Mouse (Mus musculus) CH12F3 (cell line): ENCODE measurements around the gene Pim1.
"Not testable (repeated sequence)": the region's sequence is repeated elsewhere in the genome, so short reads cannot be mapped to it uniquely, and the experiment has no call there.

Experiments
- in situ Hi-C: fragments of 300-500 bp; cut with MboI; formaldehyde crosslinking; loops from 2 replicates; pipeline ENCODE4 v1.14.3; 2020; ENCODE audit warnings: low sequenced_read_pairs

Pim1 gene

DNA sequence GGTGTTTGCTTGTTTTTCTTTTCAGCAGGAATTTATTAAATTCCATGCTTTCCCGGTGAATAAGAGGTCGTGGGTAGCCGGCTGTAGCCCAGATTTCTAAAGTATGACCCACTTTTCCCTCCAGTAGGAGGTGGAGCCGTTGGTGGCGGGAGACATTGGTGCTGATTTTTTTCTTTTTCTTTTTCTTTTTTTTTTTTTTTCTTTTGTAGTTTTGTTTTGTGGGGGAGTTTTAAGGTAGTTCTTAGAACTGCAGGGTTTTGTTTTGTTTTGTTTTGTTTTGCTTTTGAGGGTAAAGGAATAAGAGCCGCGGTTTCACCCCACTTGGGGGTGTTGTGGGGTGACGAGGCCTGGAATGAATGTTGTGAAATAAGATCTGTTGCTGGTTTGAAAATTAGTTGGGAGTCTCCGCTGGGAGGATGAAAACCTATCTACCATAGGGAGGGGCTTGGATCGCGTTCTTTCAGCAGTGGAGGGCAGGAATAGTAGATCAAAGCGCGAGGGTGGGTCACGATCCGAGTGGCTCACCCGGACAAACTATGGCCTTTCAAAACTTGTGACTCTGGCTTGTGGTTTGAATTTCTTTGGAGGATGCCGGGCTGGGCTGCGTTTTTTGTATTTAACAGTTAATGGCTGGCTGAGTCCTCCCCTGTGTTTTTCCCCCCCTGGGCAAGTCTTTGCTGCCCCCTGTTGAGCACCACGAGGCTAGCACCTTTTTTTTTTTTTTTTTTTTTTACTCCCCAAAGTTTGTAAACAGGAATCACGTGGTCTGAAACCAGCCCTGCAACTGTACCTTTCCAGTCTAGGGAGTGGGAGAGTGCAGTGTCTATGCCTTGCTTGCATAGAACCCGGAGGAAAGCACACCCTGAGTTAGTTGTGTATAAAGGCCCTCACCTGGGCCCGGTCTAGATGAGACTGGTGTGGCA is 2.0 kb downstream of the Pim1 start:
- in situ Hi-C loops, result loop anchor here (5.0 kb wide), 1 partner anchor 95 kb away; no protein-coding TSS in a partner anchor

GRCm38 (mm10) chr17:29493461-29493980 is 3.0 kb downstream of the Pim1 start:
- in situ Hi-C loops, result loop anchor here (5.0 kb wide), 1 partner anchor 96 kb away; no protein-coding TSS in a partner anchor

DNA sequence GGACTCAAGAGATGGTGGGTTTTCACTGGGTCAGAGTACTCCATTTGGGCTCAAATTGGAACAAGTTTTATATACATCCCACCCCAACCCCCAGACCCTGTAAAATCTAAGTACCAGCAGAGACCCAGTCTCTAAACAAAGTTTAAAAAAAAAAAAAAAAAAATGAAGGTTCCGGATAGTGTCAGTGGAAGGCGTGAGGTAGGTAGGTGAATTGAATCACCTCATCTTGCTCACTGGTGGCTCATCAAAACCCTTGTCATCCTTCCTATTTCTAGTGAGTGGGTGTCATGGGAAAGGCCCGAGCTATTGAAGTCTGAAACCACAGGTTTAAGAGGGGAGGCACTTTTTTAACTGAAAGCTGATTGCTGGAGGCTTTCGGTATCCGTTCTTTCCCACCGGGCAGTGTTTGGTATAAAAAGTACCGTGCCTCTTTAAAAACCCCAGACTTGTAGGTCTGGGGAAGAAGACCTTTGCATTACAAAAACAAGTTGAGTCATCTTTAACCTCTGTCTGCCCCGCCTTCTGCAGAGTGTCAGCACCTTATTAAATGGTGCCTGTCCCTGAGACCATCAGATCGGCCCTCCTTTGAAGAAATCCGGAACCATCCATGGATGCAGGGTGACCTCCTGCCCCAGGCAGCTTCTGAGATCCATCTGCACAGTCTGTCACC is 3.6 kb downstream of the Pim1 start:
- in situ Hi-C loops, result loop anchor here (5.0 kb wide), 1 partner anchor 97 kb away; no protein-coding TSS in a partner anchor

DNA sequence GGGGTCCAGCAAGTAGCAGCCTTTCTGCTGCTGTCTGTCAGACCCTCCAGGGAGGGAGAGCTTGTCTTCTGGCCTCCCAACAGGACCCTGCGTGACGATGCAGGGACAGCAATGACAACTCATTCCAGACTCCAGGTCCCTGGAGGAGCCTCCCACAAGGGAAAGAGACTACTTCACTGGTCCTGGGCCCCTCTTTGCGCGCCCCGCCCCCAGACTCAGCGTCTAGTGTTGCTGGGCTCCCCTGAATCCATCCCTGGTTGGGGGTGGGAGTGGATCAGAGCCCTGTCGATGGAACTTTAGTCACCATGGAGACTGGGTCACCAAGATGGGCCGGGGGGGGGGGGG is 4.2 kb downstream of the Pim1 start:
- in situ Hi-C loops, result loop anchor here (5.0 kb wide), 1 partner anchor 97 kb away; no protein-coding TSS in a partner anchor

- in situ Hi-C loops, result no loop called here
These were observed 5.9 kb downstream of the Pim1 start for GRCm38 (mm10) chr17:29496211-29497070.

GRCm38 (mm10) chr17:29497071-29497354 is 6.5 kb downstream of the Pim1 start:
- in situ Hi-C loops, result no loop called here

DNA sequence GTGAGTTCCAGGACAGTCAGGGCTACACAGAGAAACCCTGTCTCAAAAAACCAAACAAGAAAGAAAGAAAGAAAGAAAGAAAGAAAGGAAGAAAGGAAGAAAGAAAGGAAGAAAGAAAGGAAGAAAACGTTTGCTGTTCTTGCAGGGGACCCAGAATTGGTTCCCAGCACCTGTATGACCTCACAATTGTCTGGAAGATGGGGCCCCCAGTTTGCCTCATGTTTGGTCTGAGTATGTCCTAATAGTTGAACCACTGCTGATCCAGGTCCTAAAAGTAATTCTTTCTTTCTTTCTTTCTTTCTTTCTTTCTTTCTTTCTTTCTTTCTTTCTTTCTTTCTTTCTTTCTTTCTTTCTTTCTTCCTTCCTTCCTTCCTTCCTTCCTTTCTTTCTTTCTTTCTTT is 6.9 kb downstream of the Pim1 start:
- in situ Hi-C loops, result not testable (repeated sequence)

DNA sequence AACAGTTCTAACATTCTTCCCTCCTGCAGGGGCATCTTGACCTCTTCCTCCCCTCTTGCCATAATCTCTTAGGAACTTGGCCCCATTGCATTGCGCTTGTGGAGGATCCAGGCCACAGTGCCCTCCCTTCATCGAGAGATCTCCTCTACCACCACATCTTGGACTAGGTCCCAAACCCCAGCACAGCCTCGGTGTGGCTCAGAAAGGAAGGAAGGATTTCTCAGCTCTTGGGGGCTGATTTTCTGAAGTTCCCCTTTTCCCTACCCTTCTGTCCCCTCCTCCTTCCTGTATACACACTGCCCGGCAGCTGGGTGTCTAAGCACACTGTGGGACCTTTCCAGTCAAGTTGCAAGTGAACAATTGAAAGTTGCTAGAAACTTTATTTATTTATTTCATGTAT is 7.5 kb downstream of the Pim1 start:
- in situ Hi-C loops, result no loop called here

DNA sequence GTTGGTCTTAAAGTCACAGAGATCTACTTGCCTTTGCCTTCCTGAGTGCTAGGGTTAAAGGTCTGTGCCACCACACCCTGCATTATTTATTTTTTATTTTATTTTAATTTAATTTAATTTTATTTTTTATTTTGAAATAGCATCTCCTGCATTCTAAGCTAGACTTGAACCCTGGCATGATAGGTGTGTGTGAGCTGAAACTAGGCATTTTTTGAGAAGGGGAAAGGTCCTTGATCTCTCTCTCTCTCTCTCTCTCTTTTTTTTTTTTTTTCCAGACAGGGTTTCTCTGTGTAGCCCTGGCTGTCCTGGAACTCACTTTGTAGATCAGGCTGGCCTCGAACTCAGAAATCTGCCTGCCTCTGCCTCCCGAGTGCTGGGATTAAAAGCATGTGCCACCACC is 8.4 kb downstream of the Pim1 start:
- in situ Hi-C loops, result not testable (repeated sequence)

DNA sequence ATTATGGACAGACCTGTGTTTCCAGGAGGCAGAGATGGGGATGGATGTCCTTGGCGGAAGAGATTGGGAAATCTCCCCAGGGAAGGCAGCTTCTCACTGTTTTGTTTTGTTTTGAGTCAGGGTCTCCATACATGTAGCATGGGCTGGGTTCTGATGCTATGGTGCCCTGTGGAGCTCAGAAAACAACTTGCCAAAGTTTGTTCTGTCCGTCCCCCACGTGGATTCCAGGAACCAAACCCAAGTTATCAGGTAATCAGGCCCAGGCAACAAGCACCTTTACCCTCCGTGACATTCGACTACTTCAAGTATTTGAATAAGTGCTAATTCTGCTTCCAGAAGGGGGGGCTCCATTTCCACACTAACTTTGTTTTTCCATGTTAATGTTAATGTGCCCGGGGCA is 9.0 kb downstream of the Pim1 start:
- in situ Hi-C loops, result no loop called here

- in situ Hi-C loops, result no loop called here
These were observed 9.7 kb downstream of the Pim1 start for GRCm38 (mm10) chr17:29500243-29500740.

DNA sequence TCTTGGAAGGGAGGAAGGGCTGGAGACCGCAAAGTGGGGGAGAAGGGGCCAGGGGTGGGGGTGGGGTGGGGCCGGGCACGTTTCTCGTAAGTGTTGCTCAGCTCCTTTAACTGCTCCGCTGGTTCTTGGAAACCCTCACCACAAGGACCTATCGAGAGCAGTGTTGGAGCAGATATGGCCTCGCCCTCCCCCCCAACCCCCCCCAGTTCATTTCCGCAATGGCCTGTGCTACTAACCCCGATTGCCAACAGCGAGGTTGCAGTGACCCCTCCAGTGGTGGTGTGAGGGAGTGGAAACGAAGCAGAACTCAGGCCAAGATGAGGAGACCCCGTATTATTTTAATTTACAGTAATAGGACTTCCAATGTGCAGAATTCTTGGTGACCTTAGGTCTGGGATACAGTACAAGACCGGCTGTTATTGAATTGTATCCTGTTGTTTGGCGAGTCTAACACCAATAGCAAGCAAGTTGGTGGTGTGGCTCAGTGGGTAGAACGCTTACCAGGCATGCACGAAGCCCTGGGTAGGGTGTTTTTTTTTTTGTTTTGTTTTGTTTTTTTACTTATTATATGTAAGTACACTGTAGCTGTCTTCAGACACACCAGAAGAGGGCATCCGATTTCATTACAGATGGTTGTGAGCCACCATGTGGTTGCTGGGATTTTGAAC is 10.4 kb downstream of the Pim1 start:
- in situ Hi-C loops, result no loop called here

DNA sequence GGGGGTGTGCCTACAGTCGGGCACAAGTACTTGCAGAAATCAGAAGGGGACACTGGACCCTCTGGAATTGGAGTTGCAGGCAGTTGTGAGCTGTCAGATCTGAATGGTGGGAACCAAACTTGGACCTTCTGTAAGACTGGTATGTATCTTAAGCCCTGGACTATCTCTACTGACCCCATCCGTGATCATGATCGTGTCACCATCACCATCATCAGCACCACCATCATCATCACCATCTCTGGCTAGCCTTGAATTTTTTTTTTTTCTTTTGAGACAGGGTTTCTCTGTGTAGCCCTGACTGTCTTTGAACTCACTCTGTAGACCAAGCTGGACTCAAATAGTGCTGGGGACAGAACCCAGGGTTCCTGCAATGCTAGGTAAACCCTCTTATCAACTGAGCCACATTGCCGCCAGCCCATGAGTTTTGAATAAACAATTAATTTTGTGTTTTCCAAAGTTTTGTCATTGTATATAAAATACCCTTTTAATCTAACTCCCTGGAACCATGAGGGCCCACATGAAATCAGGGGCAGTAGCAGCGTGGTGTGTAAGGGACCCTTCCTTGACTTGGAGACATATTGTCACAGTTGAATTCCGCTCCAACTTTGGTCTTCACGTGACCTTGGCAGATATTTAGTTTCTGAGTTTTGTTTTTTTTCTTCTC is 11.6 kb downstream of the Pim1 start:
- in situ Hi-C loops, result no loop called here

DNA sequence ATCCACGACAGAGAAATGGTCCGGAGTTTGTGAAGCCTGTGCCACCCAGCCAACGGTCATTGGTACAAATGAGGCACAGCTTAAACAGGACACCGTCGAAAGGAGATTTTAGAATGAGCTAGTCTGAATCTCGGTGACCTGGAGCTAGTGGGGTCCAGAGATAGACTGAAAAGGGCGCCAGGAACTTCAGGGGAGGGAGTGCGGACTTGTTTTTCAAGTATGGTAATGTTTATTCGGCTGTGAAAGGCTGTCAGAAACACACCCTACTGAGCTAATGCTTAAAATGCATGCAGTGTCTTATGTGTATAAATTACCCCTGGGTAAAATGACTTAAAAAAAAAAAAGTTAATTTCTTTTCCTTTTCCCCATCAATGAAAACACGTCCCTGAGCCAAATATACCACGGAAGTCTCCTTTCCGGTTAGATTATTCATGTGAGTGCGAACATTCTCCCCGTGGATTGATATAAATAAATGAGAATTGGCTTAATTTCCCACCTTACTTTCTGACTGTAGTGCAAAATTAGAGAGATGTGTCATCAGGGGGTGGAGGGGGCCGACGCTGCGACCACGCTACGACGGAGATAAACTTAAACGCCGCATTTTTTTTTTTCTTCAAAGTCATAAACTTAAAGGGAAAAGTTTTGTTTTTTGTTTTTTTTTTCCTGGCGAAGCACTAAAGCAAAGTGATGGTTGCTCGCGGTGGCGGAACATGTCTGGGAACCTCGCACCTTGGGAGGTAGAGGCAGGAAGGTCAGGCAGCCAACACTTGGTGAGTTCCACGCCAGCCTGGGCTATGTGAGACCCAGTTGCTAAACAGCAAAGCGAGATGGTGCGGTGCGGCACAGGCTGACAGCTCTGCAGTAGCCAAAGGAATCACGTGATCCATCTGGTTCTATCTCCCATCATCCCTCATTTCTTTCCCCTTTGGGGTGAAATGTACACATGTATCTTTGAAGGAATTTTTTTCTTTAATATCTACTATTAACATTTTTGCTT is 12.4 kb downstream of the Pim1 start:
- in situ Hi-C loops, result no loop called here

DNA sequence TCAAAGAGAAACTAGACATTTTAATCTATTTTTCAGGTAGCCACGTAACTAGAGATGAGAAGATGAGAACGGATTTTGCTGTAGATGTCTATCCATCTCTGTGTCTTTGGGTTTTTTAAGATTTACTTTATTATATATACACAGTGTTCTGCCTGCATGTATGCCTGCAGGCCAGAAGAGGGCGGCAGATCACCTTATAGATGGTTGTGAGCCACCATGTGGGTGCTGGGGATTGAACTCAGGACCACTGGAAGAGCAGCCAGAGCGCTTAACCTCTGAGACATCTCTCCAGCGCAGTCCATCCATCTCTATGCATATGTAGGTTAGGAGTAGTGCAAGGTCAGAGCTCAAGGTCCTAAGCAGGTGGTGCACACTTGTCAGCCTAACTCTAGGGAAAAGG is 13.1 kb downstream of the Pim1 start:
- in situ Hi-C loops, result no loop called here

DNA sequence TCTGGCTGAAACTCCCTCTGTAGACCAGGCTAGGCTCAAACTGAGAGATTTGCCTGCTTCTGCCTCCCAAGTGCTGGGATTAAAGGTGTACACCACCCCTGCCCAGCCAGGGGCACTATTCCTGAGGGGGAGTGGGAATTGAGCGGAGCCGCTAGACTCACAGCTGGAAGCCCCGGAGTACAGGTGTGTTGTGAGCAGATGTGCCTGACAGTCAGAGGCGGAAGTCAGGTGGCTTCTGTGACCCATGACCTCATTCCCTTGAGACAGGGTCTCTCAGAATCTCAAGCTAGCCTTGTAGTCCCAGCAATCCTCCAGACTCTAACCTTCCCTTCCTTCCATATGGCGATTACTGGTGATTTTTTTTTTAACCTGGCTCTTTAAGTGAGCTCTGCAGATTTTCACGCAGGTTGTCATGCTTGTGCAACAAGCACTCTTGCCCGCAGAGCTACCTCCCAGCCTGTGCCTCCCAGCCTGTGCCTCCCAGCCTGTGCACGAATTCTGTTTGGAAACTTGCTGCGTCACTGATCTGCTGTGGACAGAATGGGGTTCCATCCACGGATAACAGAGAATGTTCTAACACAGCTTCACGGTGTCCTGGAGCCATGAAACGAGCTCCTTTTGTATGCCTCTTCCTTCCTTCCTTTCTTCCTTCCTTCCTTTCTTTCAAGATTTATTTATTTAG is 18.5 kb downstream of the Pim1 start:
- in situ Hi-C loops, result no loop called here

- in situ Hi-C loops, result loop anchor here (10.0 kb wide), 1 partner anchor 246 kb away; the partner anchor contains the start of genes BC004004 and Ppil1
These were observed 20.1 kb downstream of the Pim1 start for GRCm38 (mm10) chr17:29510691-29511090.
